Mouse (Mus musculus) myocyte (in vitro differentiated cells): ENCODE measurements around the gene Rita1.

Experiments used
- CEBPB ChIP-seq: IDR thresholded peaks from 2 replicates; pipeline ENCODE4 v1.6.1; 2011; ENCODE audit warnings: mild to moderate bottlenecking, moderate library complexity; ENCODE audit not compliant: poor library complexity, insufficient read depth, severe bottlenecking
- E2F4 ChIP-seq: IDR thresholded peaks from one replicate; pipeline ENCODE4 v1.6.1; 2011; ENCODE audit warnings: mild to moderate bottlenecking, control low read depth, moderate library complexity; ENCODE audit not compliant: insufficient read depth
- MAX ChIP-seq: IDR thresholded peaks from one replicate; pipeline ENCODE4 v1.6.1; 2011; ENCODE audit warnings: low read depth, mild to moderate bottlenecking, control low read depth
- MYOD1 ChIP-seq, 3 experiments: IDR thresholded peaks; one replicate each; pipeline ENCODE4 v1.6.1; 2011; ENCODE audit warnings: control low read depth in 2 of 3, low read depth in 2 of 3, mild to moderate bottlenecking in 2 of 3, moderate library complexity in 1 of 3; ENCODE audit not compliant: insufficient read length in 2 of 3, control insufficient read depth in 1 of 3
- MYOG ChIP-seq, 3 experiments: IDR thresholded peaks; one replicate each; pipeline ENCODE4 v1.6.1; 2011; ENCODE audit warnings: control low read depth in 2 of 3, low read depth in 2 of 3, mild to moderate bottlenecking in 2 of 3; ENCODE audit not compliant: insufficient read length in 2 of 3, control insufficient read depth in 1 of 3, insufficient read depth in 1 of 3
- POLR2A ChIP-seq: IDR thresholded peaks from one replicate; pipeline ENCODE4 v1.6.1; 2011; ENCODE audit warnings: low read depth, mild to moderate bottlenecking, control low read depth, moderate library complexity; ENCODE audit not compliant: insufficient read length
- POLR2AphosphoS2 ChIP-seq: IDR thresholded peaks from one replicate; pipeline ENCODE4 v1.6.1; 2011; ENCODE audit warnings: low read depth, control low read depth; ENCODE audit not compliant: insufficient read length
- SRF ChIP-seq: IDR thresholded peaks from one replicate; pipeline ENCODE4 v1.6.1; 2011; ENCODE audit warnings: low read depth; ENCODE audit not compliant: control insufficient read depth, insufficient read length
- TCF12 ChIP-seq: IDR thresholded peaks from one replicate; pipeline ENCODE4 v1.6.1; 2011; ENCODE audit warnings: mild to moderate bottlenecking, control low read depth; ENCODE audit not compliant: poor library complexity, insufficient read depth, severe bottlenecking
- USF1 ChIP-seq: IDR thresholded peaks from one replicate; pipeline ENCODE4 v1.6.1; 2011; ENCODE audit warnings: low read depth, mild to moderate bottlenecking, control low read depth, moderate library complexity

- TF ChIP-seq CEBPB (no peak), POLR2A (no peak), POLR2AphosphoS2 (no peak), USF1 (no peak), E2F4 (no peak), MYOG (IDR thresholded peaks at IDR 0.05; ENCODE audit: control insufficient read depth in 1 of 3, insufficient read depth in 1 of 3, insufficient read length in 2 of 3, low read depth in 2 of 3) (no peak), TCF12 (no peak), SRF (no peak), MAX (no peak), MYOD1 (IDR thresholded peaks at IDR 0.05; ENCODE audit: control insufficient read depth in 1 of 3, insufficient read length in 2 of 3, low read depth in 2 of 3) (no peak)
Measured at GRCm38 (mm10) chr5:120574469-120575063, 37.8 kb downstream of the Rita1 start.
